Mouse (Mus musculus) layer of hippocampus, adult 18-20 months (tissue): ENCODE measurements around the gene Plppr2. TPM values are rescaled to one million over a fixed set of nuclear protein-coding genes. Genes with fewer than 3 reads are reported as not detected.

Source experiments
- total RNA-seq, 2 experiments: library from RNA; stranded (reverse); gene quantifications; 2 replicates each; pipeline ENCODE4 v1.2.3; 2021

Gene Plppr2
- total RNA-seq, 2 experiments from 2014 or later: 273 to 278 TPM

Other genes with a start within 250 kb of the Plppr2 start
- 10 to 100 TPM; 13.1 to 15.4 TPM for gene Ldlr, start 213.6 kb upstream of the Plppr2 start, total RNA-seq
- 1 to 10 TPM; 1.9 to 2.7 TPM for gene Spc24, start 176.7 kb upstream of the Plppr2 start, total RNA-seq
- gene Kank2, start 138.3 kb upstream of the Plppr2 start, total RNA-seq: 1 to 10 TPM; 7.4 to 7.6 TPM
- gene Angptl8, start 101.5 kb upstream of the Plppr2 start, total RNA-seq: not detected
- gene Dock6, start 84.4 kb upstream of the Plppr2 start, total RNA-seq: 10 to 100 TPM; 11.3 to 13.1 TPM
- 10 to 100 TPM; 17.7 to 19.3 TPM for gene Rab3d, start 18.8 kb upstream of the Plppr2 start, total RNA-seq
- 10 to 100 TPM; 16.3 to 16.5 TPM for gene Ccdc159, start 9.6 kb upstream of the Plppr2 start, total RNA-seq
- gene Tmem205, start 9.5 kb upstream of the Plppr2 start, total RNA-seq: 10 to 100 TPM; 40.2 to 42.2 TPM
- 10 to 100 TPM; 13.3 to 13.7 TPM for gene Swsap1, start 18.7 kb downstream of the Plppr2 start, total RNA-seq
- gene Epor, start 26.5 kb downstream of the Plppr2 start, total RNA-seq: 1 to 10 TPM; 9.0 to 9.1 TPM
- 1 to 10 TPM; 2.2 to 2.6 TPM for gene Rgl3, start 52.4 kb downstream of the Plppr2 start, total RNA-seq
- 1 to 10 TPM; 8.6 to 8.9 TPM for gene Ccdc151, start 65.6 kb downstream of the Plppr2 start, total RNA-seq
- gene Prkcsh, start 65.8 kb downstream of the Plppr2 start, total RNA-seq: 100 to 1,000 TPM; 106 to 115 TPM
- 100 to 1,000 TPM; 168 to 172 TPM for gene Elavl3, start 115.0 kb downstream of the Plppr2 start, total RNA-seq
- gene Gm49318, start 134.2 kb downstream of the Plppr2 start, total RNA-seq: 1 to 10 TPM; 2.0 to 4.4 TPM
- gene Zfp653, start 134.3 kb downstream of the Plppr2 start, total RNA-seq: 10 to 100 TPM; 20.8 to 21.7 TPM
- 10 to 100 TPM; 49.8 to 51.3 TPM for gene Ecsit, start 148.4 kb downstream of the Plppr2 start, total RNA-seq
- gene Cnn1, start 162.2 kb downstream of the Plppr2 start, total RNA-seq: under 1 TPM in 1 of 2 experiments, not detected in 1; 0.53 TPM
- gene Elof1, start 180.1 kb downstream of the Plppr2 start, total RNA-seq: 10 to 100 TPM; 56.4 to 58.4 TPM
- gene Acp5, start 198.7 kb downstream of the Plppr2 start, total RNA-seq: under 1 TPM; 0.41 to 0.84 TPM
- gene Pigyl, start 219.8 kb downstream of the Plppr2 start, total RNA-seq: 10 to 100 TPM; 45.4 to 48.3 TPM